Mouse (Mus musculus): ENCODE data around the gene Tmem167. TPM values are rescaled to one million over a fixed set of nuclear protein-coding genes. Genes with fewer than 3 reads are reported as not detected.

Gene Tmem167
- total and polyA plus RNA-seq, 3 experiments = 15.0 to 22.5 TPM; not detected in 1

DNA sequence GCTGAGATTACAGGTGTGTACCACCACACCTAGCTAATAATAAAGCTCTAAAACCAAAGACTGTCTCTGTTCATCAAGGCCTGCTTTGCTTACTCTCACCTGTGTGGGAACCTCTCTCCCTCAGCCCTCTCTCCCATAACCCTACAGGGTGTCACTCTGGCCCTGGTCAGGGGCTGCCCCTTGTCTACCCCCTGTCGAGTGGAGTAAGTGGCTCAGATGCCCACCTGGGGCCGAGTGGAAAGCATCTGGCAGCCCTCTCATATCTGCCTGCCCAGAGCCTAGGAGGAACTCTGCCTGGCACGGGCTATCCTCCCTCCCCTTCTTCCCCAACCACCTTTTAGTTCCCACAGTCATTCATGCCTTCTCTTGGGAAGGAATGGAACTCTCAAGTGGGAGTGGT, 78.1 kb downstream of the Tmem167 start:
- H3K4me1 ChIP-seq (ENCODE audit: control insufficient read depth in 1 of 2, insufficient read depth in 2 of 2, low read length in 2 of 2) = no peaks in the 10 kb centered on the region
- TF ChIP-seq NELFE (IDR thresholded peaks at IDR 0.05; ENCODE audit: low read depth, low read length) = no peak
- TF ChIP-seq UBTF (IDR thresholded peaks at IDR 0.05; ENCODE audit: borderline replicate concordance, insufficient read depth, low read depth, low read length) = no peak
- no peak for TF ChIP-seq MXI1 (IDR thresholded peaks at IDR 0.05; ENCODE audit: low read depth, low read length)
- TF ChIP-seq MAZ (IDR thresholded peaks at IDR 0.05; ENCODE audit: low read depth, low read length) = no peak
- no peak for TF ChIP-seq ETS1 (IDR thresholded peaks at IDR 0.05; ENCODE audit: low read depth, low read length)
- TF ChIP-seq ZKSCAN1 (IDR thresholded peaks at IDR 0.05; ENCODE audit: low read depth, low read length) = no peak
- no peak for TF ChIP-seq MYB (IDR thresholded peaks at IDR 0.05; ENCODE audit: low read depth, low read length)
- no peaks in the 10 kb centered on the region for H3K27me3 ChIP-seq (ENCODE audit: control insufficient read depth in 1 of 2, insufficient read depth in 2 of 2, low read length in 2 of 2)
- no peak overlapping the region for H3K9ac ChIP-seq (ENCODE audit: control insufficient read depth, low read depth, low read length, poor library complexity, severe bottlenecking)
- DNase-seq (ENCODE audit: low read depth, low spot score) = no peak
- H3K9me3 ChIP-seq (replicated peaks; ENCODE audit: insufficient read depth, low read length) = no peaks in the 10 kb centered on the region
- H3K27ac ChIP-seq (ENCODE audit: control insufficient read depth, low read depth, low read length) = no peak overlapping the region
- H3K36me3 ChIP-seq (ENCODE audit: control insufficient read depth in 1 of 2, insufficient read depth in 2 of 2, low read length in 2 of 2) = no peaks in the 10 kb centered on the region
- H3K79me2 ChIP-seq (ENCODE audit: control insufficient read depth, insufficient read depth, low read length, poor library complexity) = no peaks in the 10 kb centered on the region
- no peak overlapping the region for H3K4me3 ChIP-seq (ENCODE audit: control insufficient read depth in 1 of 2, insufficient read depth in 1 of 2, low read depth in 2 of 2, low read length in 2 of 2)

DNA sequence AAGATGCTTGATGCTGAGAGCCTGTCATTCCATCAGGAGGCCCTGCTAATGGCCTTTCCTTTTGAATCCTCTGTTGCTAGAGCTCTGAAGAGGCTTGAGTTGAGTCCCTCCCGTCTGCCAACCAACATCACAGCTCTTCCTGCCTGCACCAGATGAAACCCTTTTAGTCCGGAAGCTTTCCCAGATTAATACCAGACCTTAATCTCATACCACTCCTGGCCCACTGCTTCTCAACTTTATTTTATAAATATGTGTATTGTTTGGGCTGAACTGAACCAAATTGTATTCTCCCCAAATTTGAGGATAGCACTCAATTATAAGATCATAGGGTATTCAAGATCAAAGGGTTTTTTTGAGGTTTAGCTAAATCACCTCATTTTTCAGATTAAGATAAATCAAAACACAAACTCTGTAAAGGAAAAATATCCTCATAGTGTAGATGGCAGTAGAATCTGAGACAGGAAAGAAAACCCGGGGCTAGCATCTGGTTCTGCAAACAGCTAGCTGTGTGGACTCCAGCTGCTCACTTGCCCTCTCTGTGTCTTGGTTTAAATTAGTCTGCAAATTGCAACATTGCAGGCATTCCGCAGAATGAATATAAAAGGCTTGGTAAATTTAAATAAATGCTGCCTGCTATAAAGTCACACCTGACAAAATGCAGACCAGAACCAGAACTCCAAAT, 81.3 kb downstream of the Tmem167 start:
- Histone ChIP-seq H3K9ac (ENCODE audit: control insufficient read depth, low read depth, low read length, poor library complexity, severe bottlenecking) (no peak overlapping the region), H3K27me3 (ENCODE audit: control insufficient read depth in 1 of 2, insufficient read depth in 2 of 2, low read length in 2 of 2) (no peaks in the 10 kb centered on the region), H3K4me1 (ENCODE audit: control insufficient read depth in 1 of 2, insufficient read depth in 2 of 2, low read length in 2 of 2) (no peaks in the 10 kb centered on the region), H3K27ac (ENCODE audit: control insufficient read depth, low read depth, low read length) (no peak overlapping the region), H3K79me2 (ENCODE audit: control insufficient read depth, insufficient read depth, low read length, poor library complexity) (no peaks in the 10 kb centered on the region), H3K4me3 (ENCODE audit: control insufficient read depth in 1 of 2, insufficient read depth in 1 of 2, low read depth in 2 of 2, low read length in 2 of 2) (no peak overlapping the region), H3K9me3 (replicated peaks; ENCODE audit: insufficient read depth, low read length) (no peaks in the 10 kb centered on the region), H3K36me3 (ENCODE audit: control insufficient read depth in 1 of 2, insufficient read depth in 2 of 2, low read length in 2 of 2) (no peaks in the 10 kb centered on the region)
- TF ChIP-seq CTCF (IDR thresholded peaks at IDR 0.05 in 2 of 3, conservative IDR thresholded peaks at IDR 0.05 in 1 of 3; ENCODE audit: control insufficient read depth in 1 of 3, insufficient read depth in 1 of 3, low read depth in 2 of 3, low read length in 3 of 3, poor library complexity in 1 of 3, severe bottlenecking in 1 of 3) = no peak
- TF ChIP-seq CHD2 (IDR thresholded peaks at IDR 0.05; ENCODE audit: low read length) = no peak
- TF ChIP-seq POLR2AphosphoS5 (IDR thresholded peaks at IDR 0.05; ENCODE audit: borderline replicate concordance, low read depth, low read length) = no peak
- TF ChIP-seq GATA1 (IDR thresholded peaks at IDR 0.05; ENCODE audit: low read depth, low read length) = no peak
- no peak for TF ChIP-seq CHD1 (IDR thresholded peaks at IDR 0.05; ENCODE audit: low read depth, low read length)
- no peak for TF ChIP-seq MAFK (IDR thresholded peaks at IDR 0.05; ENCODE audit: borderline replicate concordance, low read depth, low read length)
- no peak for TF ChIP-seq HCFC1 (IDR thresholded peaks at IDR 0.05; ENCODE audit: low read depth, low read length)
- no peak for TF ChIP-seq POLR2AphosphoS2 (IDR thresholded peaks at IDR 0.05; ENCODE audit: low read length)
- TF ChIP-seq ZMIZ1 (IDR thresholded peaks at IDR 0.05; ENCODE audit: low read depth, low read length) = no peak
- TF ChIP-seq MYC (IDR thresholded peaks at IDR 0.05; ENCODE audit: low read depth, low read length) = no peak
- no peak for TF ChIP-seq TBP (IDR thresholded peaks at IDR 0.05; ENCODE audit: low read depth, low read length)
- TF ChIP-seq GABPA (IDR thresholded peaks at IDR 0.05; ENCODE audit: low read depth, low read length) = no peak
- no peak for TF ChIP-seq MAX (IDR thresholded peaks at IDR 0.05; ENCODE audit: low read length)
- no peak for TF ChIP-seq MXI1 (IDR thresholded peaks at IDR 0.05; ENCODE audit: low read depth, low read length)
- DNase-seq (ENCODE audit: low read depth, low spot score) = no peak
